Mouse (Mus musculus) ES-E14 (cell line): ENCODE measurements at regions not wholly inside any gene's neighbourhood (a gene's known extent, or its start where the extent isn't known, plus 50 kb on each side); places are given as distances from the start of the nearest gene placed in this dataset.

Source experiments
- DNase-seq: peaks from one replicate; pipeline ENCODE4 v3.0.0-alpha.2; 2013; ENCODE audit warnings: low read depth, low spot score
- H3K27ac ChIP-seq: 2 replicates; pipeline ENCODE4 v1.5.1; 2012; ENCODE audit warnings: low read depth, mild to moderate bottlenecking, low read length, moderate library complexity, mixed read lengths; ENCODE audit not compliant: poor library complexity, insufficient read depth, severe bottlenecking
- H3K36me3 ChIP-seq: 2 replicates; pipeline ENCODE4 v1.6.1; 2012; ENCODE audit warnings: mild to moderate bottlenecking, low read length, moderate library complexity, mixed read lengths; ENCODE audit not compliant: control insufficient read depth, poor library complexity, insufficient read depth, severe bottlenecking
- H3K4me1 ChIP-seq, 2 experiments: fragments of 150-350 bp in 1 of 2; sonication (generic) in 1 of 2; 2 replicates each; pipeline ENCODE4 v1.6.1; 2012; ENCODE audit warnings: low read length in 2 of 2, mild to moderate bottlenecking in 1 of 2, mixed read lengths in 1 of 2; ENCODE audit not compliant: control insufficient read depth in 2 of 2, insufficient read depth in 2 of 2, poor library complexity in 1 of 2
- H3K4me3 ChIP-seq, 2 experiments: fragments of 150-350 bp in 1 of 2; sonication (generic) in 1 of 2; 2 replicates each; pipeline ENCODE4 v1.5.1; 2012; ENCODE audit warnings: low read length in 2 of 2, low read depth in 1 of 2, mild to moderate bottlenecking in 1 of 2, mixed read lengths in 1 of 2; ENCODE audit not compliant: insufficient read depth in 1 of 2, poor library complexity in 1 of 2, severe bottlenecking in 1 of 2
- H3K9ac ChIP-seq: 2 replicates; pipeline ENCODE4 v1.6.1; 2012; ENCODE audit warnings: low read depth, mild to moderate bottlenecking, low read length, mixed read lengths; ENCODE audit not compliant: poor library complexity, insufficient read depth, severe bottlenecking
- H3K9me3 ChIP-seq: fragments of 150-350 bp; sonication (generic); 2 replicates; pipeline ENCODE4 v1.6.1; 2012; ENCODE audit warnings: low read depth, mild to moderate bottlenecking, low read length; ENCODE audit not compliant: control insufficient read depth, insufficient read depth
- CHD2 ChIP-seq: IDR thresholded peaks from 2 replicates; pipeline ENCODE4 v1.6.1; 2014; ENCODE audit warnings: mild to moderate bottlenecking, low read depth, low read length, inconsistent platforms
- HCFC1 ChIP-seq: IDR thresholded peaks from 2 replicates; pipeline ENCODE4 v1.6.1; 2012; ENCODE audit warnings: low read length, inconsistent platforms, borderline replicate concordance; ENCODE audit not compliant: insufficient read depth
- MAFK ChIP-seq: IDR thresholded peaks from 2 replicates; pipeline ENCODE4 v1.6.1; 2014; ENCODE audit warnings: mild to moderate bottlenecking, low read depth, low read length, inconsistent platforms; ENCODE audit not compliant: insufficient read depth
- ZC3H11A ChIP-seq: IDR thresholded peaks from 2 replicates; pipeline ENCODE4 v1.6.1; 2012; ENCODE audit warnings: low read depth, mild to moderate bottlenecking, inconsistent platforms, low read length, borderline replicate concordance
- ZNF384 ChIP-seq: IDR thresholded peaks from 2 replicates; pipeline ENCODE4 v1.6.1; 2012; ENCODE audit warnings: low read depth, low read length, inconsistent platforms
- in situ Hi-C, 2 experiments: fragments of 600-800 bp; cut with MboI; formaldehyde crosslinking; loops; one replicate each; pipeline ENCODE4 v1.15.1; 2025; ENCODE audit warnings: low sequenced_read_pairs in 2 of 2, inconsistent platforms in 1 of 2; ENCODE audit not compliant: unreplicated experiment in 2 of 2

DNA sequence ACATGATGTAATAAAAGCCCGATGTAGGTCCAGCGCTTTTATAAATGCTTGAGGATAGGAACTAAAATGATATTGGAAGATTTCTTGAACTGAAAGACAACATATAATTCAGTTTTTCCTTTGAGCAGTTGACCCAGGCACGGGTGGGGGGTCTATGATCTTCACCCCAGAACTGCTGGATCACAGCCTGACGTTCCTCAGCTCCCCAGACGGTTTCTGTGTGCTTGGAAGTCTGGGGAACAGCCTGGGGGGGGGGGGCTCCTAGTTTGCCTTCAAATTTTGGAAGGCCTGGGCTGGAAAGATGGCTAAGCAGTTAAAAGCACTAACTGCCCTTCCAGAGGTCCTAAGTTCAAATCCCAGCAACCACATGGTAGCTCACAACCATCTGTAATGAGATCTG is 96.3 kb upstream of the Oxgr1 start:
- Histone ChIP-seq H3K4me3 (no peak overlapping the region), H3K9ac (no peak overlapping the region), H3K4me1 (peaks cover 2% of the 10 kb centered on the region in 2 experiments; a peak in 2 of 4 replicates), H3K36me3 (no peaks in the 10 kb centered on the region), H3K9me3 (no peaks in the 10 kb centered on the region), H3K27ac (no peak overlapping the region)
- no peak for DNase-seq
- TF ChIP-seq ZC3H11A (no peak), HCFC1 (no peak), MAFK (no peak), ZNF384 (no peak), CHD2 (no peak)
- in situ Hi-C loops: no loop called here

DNA sequence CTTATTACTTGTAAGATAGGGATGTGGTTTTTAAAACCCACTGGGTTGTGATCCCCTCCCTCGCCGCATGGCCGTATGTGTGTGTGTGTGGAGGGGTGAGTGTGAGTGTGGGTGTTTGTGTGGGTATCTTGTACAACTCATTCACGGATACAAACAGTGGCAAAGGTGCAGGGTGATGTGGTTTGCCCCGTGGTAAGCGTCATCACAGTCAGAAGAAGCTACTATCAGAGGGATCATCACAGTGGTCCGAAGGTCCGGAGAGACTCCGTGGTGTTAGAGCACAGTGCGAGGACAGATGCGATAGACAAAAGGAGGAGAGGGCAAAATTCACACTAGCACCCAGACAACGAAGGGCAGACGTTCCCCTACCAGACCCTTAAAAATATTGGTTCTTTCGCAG is 97.0 kb upstream of the Oxgr1 start:
- TF ChIP-seq ZC3H11A: no peak
- no peak for TF ChIP-seq HCFC1
- no peak for TF ChIP-seq MAFK
- TF ChIP-seq CHD2: no peak
- no peak for TF ChIP-seq ZNF384
- DNase-seq: no peak
- no peaks in the 10 kb centered on the region for H3K9me3 ChIP-seq
- H3K4me1 ChIP-seq: peaks cover 2% of the 10 kb centered on the region in 2 experiments; a peak in 2 of 4 replicates
- in situ Hi-C loops: no loop called here
- no peak overlapping the region for H3K9ac ChIP-seq
- H3K36me3 ChIP-seq: no peaks in the 10 kb centered on the region
- no peak overlapping the region for H3K27ac ChIP-seq
- no peak overlapping the region for H3K4me3 ChIP-seq

DNA sequence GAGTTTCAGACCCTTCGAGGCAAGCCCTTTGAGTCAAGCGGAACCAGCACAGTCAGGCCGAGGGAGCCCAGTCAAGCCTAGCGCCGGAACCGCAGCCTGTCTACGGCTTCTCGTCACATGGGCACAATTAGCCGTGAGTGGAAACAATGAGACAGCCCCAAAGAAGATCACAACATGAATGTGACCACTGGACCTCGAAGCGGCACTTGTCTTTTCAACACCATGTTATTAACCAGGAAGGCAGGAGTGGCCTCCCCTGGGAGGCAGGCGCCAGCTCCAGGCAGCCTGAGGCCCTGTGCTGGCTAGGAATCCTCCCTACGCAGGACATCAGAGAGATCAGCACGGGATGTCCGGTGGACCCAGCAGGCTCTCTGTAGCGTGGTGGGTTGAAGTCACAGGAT is 97.4 kb upstream of the Oxgr1 start:
- in situ Hi-C loops: no loop called here
- no peak for DNase-seq
- no peaks in the 10 kb centered on the region for H3K36me3 ChIP-seq
- H3K27ac ChIP-seq: no peak overlapping the region
- no peaks in the 10 kb centered on the region for H3K9me3 ChIP-seq
- H3K9ac ChIP-seq: no peak overlapping the region
- peaks cover 2% of the 10 kb centered on the region in 2 experiments; a peak in 2 of 4 replicates for H3K4me1 ChIP-seq
- H3K4me3 ChIP-seq: no peak overlapping the region
- no peak for TF ChIP-seq CHD2
- no peak for TF ChIP-seq ZNF384
- no peak for TF ChIP-seq HCFC1
- TF ChIP-seq MAFK: no peak
- TF ChIP-seq ZC3H11A: no peak

DNA sequence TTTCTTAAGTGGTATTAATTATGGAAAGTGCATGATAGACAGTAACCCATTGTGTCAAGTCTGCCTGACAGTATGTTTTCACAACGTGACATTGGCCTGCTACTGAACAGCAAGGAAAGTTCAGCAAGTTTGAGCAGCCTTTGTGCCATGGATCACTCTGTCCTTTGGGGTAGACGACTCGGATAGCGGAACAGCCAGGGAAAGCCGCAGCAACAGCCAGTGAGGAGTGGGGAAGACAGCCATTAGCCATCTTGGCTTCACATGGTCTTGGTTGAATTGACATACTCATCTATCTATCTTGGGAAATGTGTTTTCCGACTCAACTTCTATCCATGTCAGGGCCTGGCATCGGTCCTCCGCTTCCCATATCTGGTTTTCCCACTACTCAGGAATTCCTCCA is 98.0 kb upstream of the Oxgr1 start:
- Histone ChIP-seq H3K4me3 (no peak overlapping the region), H3K36me3 (no peaks in the 10 kb centered on the region), H3K9me3 (no peaks in the 10 kb centered on the region), H3K27ac (no peak overlapping the region), H3K4me1 (peaks cover 2% of the 10 kb centered on the region in 2 experiments; a peak in 2 of 4 replicates), H3K9ac (no peak overlapping the region)
- in situ Hi-C loops: no loop called here
- TF ChIP-seq ZNF384 (no peak), CHD2 (no peak), HCFC1 (no peak), MAFK (no peak)
- no peak for DNase-seq
